Mouse (Mus musculus): ENCODE data around the gene Cdyl. TPM values are rescaled to one million over a fixed set of nuclear protein-coding genes. Genes with fewer than 3 reads are reported as not detected.

Cdyl gene
- polyA plus RNA-seq, 1 experiment from 2014 or later = 11.4 TPM

GRCm38 (mm10) chr13:35723073-35723472, 63.4 kb downstream of the Cdyl start:
- no peak for ATAC-seq (ENCODE audit: insufficient number of reproducible peaks, insufficient read depth, low FRiP score, low read depth)
- Histone ChIP-seq H3K4me1 (ENCODE audit: control insufficient read depth, insufficient read depth, low read length) (no peaks in the 10 kb centered on the region), H3K9me3 (ENCODE audit: control insufficient read depth, low read depth, low read length) (no peaks in the 10 kb centered on the region), H3K4me3 (ENCODE audit: low read depth, low read length) (no peak overlapping the region), H3K27ac (ENCODE audit: low read length) (no peak overlapping the region), H3K27me3 (ENCODE audit: control insufficient read depth, insufficient read depth, low read length) (no peaks in the 10 kb centered on the region), H3K9ac (replicated peaks; ENCODE audit: low read depth, low read length) (no peak overlapping the region), H3K4me2 (replicated peaks; ENCODE audit: low read depth, low read length) (no peak overlapping the region), H3K36me3 (ENCODE audit: control insufficient read depth, insufficient read depth, low read length) (no peaks in the 10 kb centered on the region)
- WGBS = 68% methylated on average over 1 of the region's 1 CpGs

DNA sequence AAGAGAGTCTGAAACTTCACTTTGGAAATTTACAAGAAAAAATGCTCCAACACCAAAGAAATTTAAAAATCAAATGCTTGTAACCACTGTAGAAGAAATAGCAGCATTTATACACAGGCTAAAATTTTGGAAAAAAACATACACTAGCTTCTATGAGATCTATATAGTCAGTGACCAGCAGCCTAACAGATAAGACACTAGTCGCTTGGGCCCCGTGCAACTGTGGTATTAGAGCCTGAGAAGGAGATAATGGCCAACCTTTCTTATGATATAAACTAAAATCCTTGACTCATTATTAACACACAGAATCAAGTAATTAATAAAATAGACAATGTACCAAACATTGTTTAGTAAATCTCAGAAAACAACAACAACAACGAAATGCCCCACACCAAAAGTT, 66.4 kb downstream of the Cdyl start:
- no peaks in the 10 kb centered on the region for H3K36me3 ChIP-seq (ENCODE audit: control insufficient read depth, insufficient read depth, low read length)
- no peaks in the 10 kb centered on the region for H3K27me3 ChIP-seq (ENCODE audit: control insufficient read depth, insufficient read depth, low read length)

GRCm38 (mm10) chr13:35732131-35732530, 72.5 kb downstream of the Cdyl start:
- no peaks in the 10 kb centered on the region for H3K9me3 ChIP-seq (ENCODE audit: control insufficient read depth, low read depth, low read length)
- H3K27ac ChIP-seq (ENCODE audit: low read length) = no peak overlapping the region
- no peaks in the 10 kb centered on the region for H3K27me3 ChIP-seq (ENCODE audit: control insufficient read depth, insufficient read depth, low read length)
- H3K4me1 ChIP-seq (ENCODE audit: control insufficient read depth, insufficient read depth, low read length) = no peaks in the 10 kb centered on the region
- H3K36me3 ChIP-seq (ENCODE audit: control insufficient read depth, insufficient read depth, low read length) = no peaks in the 10 kb centered on the region
- no peak overlapping the region for H3K4me3 ChIP-seq (ENCODE audit: low read depth, low read length)
- no peak for ATAC-seq (ENCODE audit: insufficient number of reproducible peaks, insufficient read depth, low FRiP score, low read depth)
- H3K4me2 ChIP-seq (replicated peaks; ENCODE audit: low read depth, low read length) = no peak overlapping the region
- no peak overlapping the region for H3K9ac ChIP-seq (replicated peaks; ENCODE audit: low read depth, low read length)
- 81% methylated on average over 4 of the region's 4 CpGs for WGBS

More for the DNA sequence above, 66.4 kb downstream of the Cdyl start:
- Histone ChIP-seq H3K4me3 (ENCODE audit: low read depth, low read length) (no peak overlapping the region), H3K27ac (ENCODE audit: low read length) (no peak overlapping the region), H3K4me2 (replicated peaks; ENCODE audit: low read depth, low read length) (no peak overlapping the region), H3K4me1 (ENCODE audit: control insufficient read depth, insufficient read depth, low read length) (no peaks in the 10 kb centered on the region), H3K9ac (replicated peaks; ENCODE audit: low read depth, low read length) (no peak overlapping the region), H3K9me3 (ENCODE audit: control insufficient read depth, low read depth, low read length) (no peaks in the 10 kb centered on the region)
- 94% methylated on average over 3 of the region's 3 CpGs for WGBS
- ATAC-seq (ENCODE audit: insufficient number of reproducible peaks, insufficient read depth, low FRiP score, low read depth) = no peak

- H3K4me2 ChIP-seq (replicated peaks; ENCODE audit: low read depth, low read length) = no peak overlapping the region
- H3K27me3 ChIP-seq (ENCODE audit: control insufficient read depth, insufficient read depth, low read length) = no peaks in the 10 kb centered on the region
- no peak; the same call in 1 of the 2 replicates for ATAC-seq (ENCODE audit: insufficient number of reproducible peaks, insufficient read depth, low FRiP score, low read depth)
- no peaks in the 10 kb centered on the region for H3K36me3 ChIP-seq (ENCODE audit: control insufficient read depth, insufficient read depth, low read length)
- no peak overlapping the region for H3K9ac ChIP-seq (replicated peaks; ENCODE audit: low read depth, low read length)
- H3K27ac ChIP-seq (ENCODE audit: low read length) = no peak overlapping the region
- WGBS = 84% methylated on average over 5 of the region's 5 CpGs
- no peak overlapping the region for H3K4me3 ChIP-seq (ENCODE audit: low read depth, low read length)
- H3K4me1 ChIP-seq (ENCODE audit: control insufficient read depth, insufficient read depth, low read length) = no peaks in the 10 kb centered on the region
- no peaks in the 10 kb centered on the region for H3K9me3 ChIP-seq (ENCODE audit: control insufficient read depth, low read depth, low read length)
Measured at GRCm38 (mm10) chr13:35732891-35733596, 73.4 kb downstream of the Cdyl start.

GRCm38 (mm10) chr13:35737565-35737964, 77.9 kb downstream of the Cdyl start:
- no peak for ATAC-seq (ENCODE audit: insufficient number of reproducible peaks, insufficient read depth, low FRiP score, low read depth)
- H3K27ac ChIP-seq (ENCODE audit: low read length) = no peak overlapping the region
- no peak overlapping the region for H3K4me3 ChIP-seq (ENCODE audit: low read depth, low read length)
- H3K4me2 ChIP-seq (replicated peaks; ENCODE audit: low read depth, low read length) = no peak overlapping the region
- H3K36me3 ChIP-seq (ENCODE audit: control insufficient read depth, insufficient read depth, low read length) = no peaks in the 10 kb centered on the region
- 35% methylated on average over 2 of the region's 2 CpGs for WGBS
- no peaks in the 10 kb centered on the region for H3K9me3 ChIP-seq (ENCODE audit: control insufficient read depth, low read depth, low read length)
- no peaks in the 10 kb centered on the region for H3K27me3 ChIP-seq (ENCODE audit: control insufficient read depth, insufficient read depth, low read length)
- no peak overlapping the region for H3K9ac ChIP-seq (replicated peaks; ENCODE audit: low read depth, low read length)
- H3K4me1 ChIP-seq (ENCODE audit: control insufficient read depth, insufficient read depth, low read length) = peaks cover 2% of the 10 kb centered on the region; the same call in 1 of the 2 replicates

DNA sequence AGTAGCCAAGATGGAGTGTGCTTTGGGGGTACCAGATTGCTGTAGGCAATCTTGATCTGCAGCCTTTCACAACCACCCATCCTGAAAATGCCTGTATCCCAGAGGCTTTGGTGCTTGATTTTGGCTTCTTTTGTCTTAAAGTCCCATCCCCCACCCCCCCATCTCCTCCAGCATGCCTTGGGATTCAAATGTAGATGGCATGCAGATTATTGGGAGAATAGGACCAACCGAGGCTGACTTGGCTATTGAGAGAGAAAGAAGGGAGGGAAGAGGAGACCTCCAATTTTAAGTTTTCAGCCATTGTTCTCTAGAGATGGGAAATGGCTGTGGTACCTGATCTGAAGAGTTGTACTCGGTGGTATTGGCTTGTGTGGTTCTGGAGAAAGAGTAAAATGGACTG, 78.6 kb downstream of the Cdyl start:
- no peak overlapping the region for H3K4me2 ChIP-seq (replicated peaks; ENCODE audit: low read depth, low read length)
- H3K27me3 ChIP-seq (ENCODE audit: control insufficient read depth, insufficient read depth, low read length) = no peaks in the 10 kb centered on the region
- H3K4me1 ChIP-seq (ENCODE audit: control insufficient read depth, insufficient read depth, low read length) = peaks cover 9% of the 10 kb centered on the region; the same call in 1 of the 2 replicates
- no peak overlapping the region for H3K4me3 ChIP-seq (ENCODE audit: low read depth, low read length)
- no peaks in the 10 kb centered on the region for H3K36me3 ChIP-seq (ENCODE audit: control insufficient read depth, insufficient read depth, low read length)
- WGBS = 31% methylated on average over 2 of the region's 2 CpGs
- H3K9ac ChIP-seq (replicated peaks; ENCODE audit: low read depth, low read length) = no peak overlapping the region
- no peaks in the 10 kb centered on the region for H3K9me3 ChIP-seq (ENCODE audit: control insufficient read depth, low read depth, low read length)
- no peak for ATAC-seq (ENCODE audit: insufficient number of reproducible peaks, insufficient read depth, low FRiP score, low read depth)
- H3K27ac ChIP-seq (ENCODE audit: low read length) = no peak overlapping the region

- no peaks in the 10 kb centered on the region for H3K9me3 ChIP-seq (ENCODE audit: control insufficient read depth, low read depth, low read length)
- H3K4me1 ChIP-seq (ENCODE audit: control insufficient read depth, insufficient read depth, low read length) = peaks cover 13% of the 10 kb centered on the region; the same call in 1 of the 2 replicates
- no peak overlapping the region for H3K4me3 ChIP-seq (ENCODE audit: low read depth, low read length)
- no peak overlapping the region for H3K9ac ChIP-seq (replicated peaks; ENCODE audit: low read depth, low read length)
- no peaks in the 10 kb centered on the region for H3K27me3 ChIP-seq (ENCODE audit: control insufficient read depth, insufficient read depth, low read length)
- ATAC-seq (ENCODE audit: insufficient number of reproducible peaks, insufficient read depth, low FRiP score, low read depth) = no peak
- whole genome bisulfite sequencing = 26% methylated on average over 10 of the region's 10 CpGs
- no peaks in the 10 kb centered on the region for H3K36me3 ChIP-seq (ENCODE audit: control insufficient read depth, insufficient read depth, low read length)
- H3K4me2 ChIP-seq (replicated peaks; ENCODE audit: low read depth, low read length) = no peak overlapping the region
- H3K27ac ChIP-seq (ENCODE audit: low read length) = no peak overlapping the region
Measured at GRCm38 (mm10) chr13:35739473-35739872, 79.8 kb downstream of the Cdyl start.

DNA sequence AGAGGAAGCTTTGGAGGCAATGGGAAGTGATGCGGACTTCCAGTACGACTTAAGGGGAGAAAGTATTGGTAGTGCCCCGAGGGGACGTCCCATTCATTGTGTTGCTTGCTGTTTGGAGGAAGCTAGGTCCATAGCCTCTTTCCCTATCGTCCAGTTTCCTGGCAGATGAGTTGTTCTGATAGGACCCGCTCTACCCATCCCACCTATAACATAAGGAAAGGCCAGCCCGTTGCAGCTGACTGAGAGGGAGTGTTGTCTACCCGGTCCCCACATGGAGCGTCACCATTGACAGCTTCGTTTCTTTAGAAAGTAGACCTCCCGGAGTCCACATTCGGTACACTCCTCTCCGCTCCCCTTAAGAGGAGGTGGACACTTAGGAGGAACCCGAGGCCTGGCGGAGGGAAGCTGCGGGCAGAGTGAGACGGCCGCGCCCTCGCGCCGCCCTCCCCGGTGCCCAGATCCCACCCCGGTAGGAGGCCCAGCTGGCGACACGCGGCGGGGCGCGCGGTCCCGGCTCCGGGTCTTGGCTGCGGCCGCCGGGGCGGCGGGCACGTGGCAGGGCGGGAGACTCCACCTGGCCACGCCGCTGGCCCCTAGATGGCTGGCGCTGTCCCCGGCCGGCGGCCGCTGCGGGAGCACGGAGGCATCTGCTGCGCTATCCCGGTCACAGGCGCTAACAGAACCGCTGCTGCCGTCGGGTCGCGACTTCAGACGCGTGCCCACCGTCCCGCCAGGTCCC, 80.8 kb downstream of the Cdyl start:
- H3K4me1 ChIP-seq (ENCODE audit: control insufficient read depth, insufficient read depth, low read length) = peaks cover 13% of the 10 kb centered on the region; the same call in 1 of the 2 replicates
- H3K9ac ChIP-seq (replicated peaks; ENCODE audit: low read depth, low read length) = peak overlapping the region; percentile 38; the same call in 1 of the 2 replicates
- peak overlapping the region; percentile 97 for H3K4me3 ChIP-seq (ENCODE audit: low read depth, low read length)
- WGBS = 2% methylated on average over 57 of the region's 61 CpGs
- H3K9me3 ChIP-seq (ENCODE audit: control insufficient read depth, low read depth, low read length) = no peaks in the 10 kb centered on the region
- peak overlapping the region; percentile 63 for H3K4me2 ChIP-seq (replicated peaks; ENCODE audit: low read depth, low read length)
- no peaks in the 10 kb centered on the region for H3K27me3 ChIP-seq (ENCODE audit: control insufficient read depth, insufficient read depth, low read length)
- peak; percentile 83 for ATAC-seq (ENCODE audit: insufficient number of reproducible peaks, insufficient read depth, low FRiP score, low read depth)
- peak overlapping the region; percentile 52; the same call in 1 of the 2 replicates for H3K27ac ChIP-seq (ENCODE audit: low read length)
- H3K36me3 ChIP-seq (ENCODE audit: control insufficient read depth, insufficient read depth, low read length) = no peaks in the 10 kb centered on the region

Measured in stomach, embryonic 14.5 days (tissue).